Mouse (Mus musculus) liver, embryonic 14.5 days (tissue): ENCODE data around the gene Sdr42e1.

ENCODE experiments used
- CTCF ChIP-seq: IDR thresholded peaks from 2 replicates; pipeline ENCODE4 v1.5.1; 2016; ENCODE audit warnings: antibody characterized with exemption, low read depth, control low read depth
- EP300 ChIP-seq: IDR thresholded peaks from 2 replicates; pipeline ENCODE4 v1.6.1; 2016; ENCODE audit warnings: antibody characterized with exemption, low read depth

DNA sequence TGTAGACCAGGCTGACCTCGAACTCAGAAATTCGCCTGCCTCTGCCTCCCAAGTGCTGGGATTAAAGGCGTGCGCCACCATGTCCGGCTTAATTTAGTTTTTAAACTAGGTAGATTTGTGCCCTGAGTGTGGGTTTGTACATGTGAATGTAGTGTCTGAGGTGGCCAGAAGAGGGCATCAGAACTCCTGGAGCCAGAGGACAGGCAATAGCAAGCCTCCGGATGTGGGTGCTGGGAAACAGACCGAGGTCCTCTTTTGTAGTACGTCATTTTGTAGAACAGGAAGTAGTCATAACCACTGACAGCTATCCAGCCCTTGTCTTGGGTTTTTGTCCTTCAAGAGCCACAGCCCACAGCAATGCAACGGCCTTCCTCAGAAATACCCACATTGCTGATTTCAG, 33.9 kb downstream of the Sdr42e1 start:
- TF ChIP-seq CTCF = no peak
- TF ChIP-seq EP300 = no peak
